Comparison of ENCODE assay signal across 21 mouse cellular contexts in genomic region chr1:170428141-170428540, GRCm38 (mm10).
DNase-seq lines count a peak whose midpoint lies in the region; ATAC-seq and TF ChIP-seq lines count a peak whose summit lies in the region.
"Had no signal": no experiment of that assay in that cellular context is flagged by ENCODE, and none has a peak within 500 bp of the region (broad histone marks: within the 10 kb centered on the region; RNA-seq: fewer than 3 reads in every experiment).

No protein-coding gene starts in this region.

- no peaks in the 10 kb centered on the region for H3K9me3 ChIP-seq in kidney, embryonic 16.5 days (ENCODE audit: low read length)
- H3K9me3 ChIP-seq in liver, embryonic 11.5 days (ENCODE audit: control insufficient read depth, low read length) = no peaks in the 10 kb centered on the region
- no peaks in the 10 kb centered on the region for H3K9me3 ChIP-seq in liver, postnatal 0 days (ENCODE audit: low read length)
- no peaks in the 10 kb centered on the region for H3K9me3 ChIP-seq in liver, embryonic 12.5 days (replicated peaks)
- H3K9me3 ChIP-seq: G1E had no signal

- H3K27me3 ChIP-seq in kidney, adult 2 months (replicated peaks; ENCODE audit: control insufficient read depth, insufficient read depth, low read length) = no peaks in the 10 kb centered on the region
- no peaks in the 10 kb centered on the region for H3K27me3 ChIP-seq in kidney, embryonic 16.5 days (ENCODE audit: insufficient read depth, low read length)
- H3K27me3 ChIP-seq in liver, adult 2 months (ENCODE audit: control insufficient read depth, insufficient read depth, low read length) = no peaks in the 10 kb centered on the region
- no peaks in the 10 kb centered on the region for H3K27me3 ChIP-seq in liver, embryonic 11.5 days (replicated peaks; ENCODE audit: control insufficient read depth, insufficient read depth, low read length)
- no peaks in the 10 kb centered on the region for H3K27me3 ChIP-seq in liver, postnatal 0 days (ENCODE audit: insufficient read depth, low read length)
- no peaks in the 10 kb centered on the region for H3K27me3 ChIP-seq in liver, embryonic 12.5 days (replicated peaks)
- H3K27me3 ChIP-seq: Patski had no signal

- TF ChIP-seq CTCF in kidney, adult 2 months (conservative IDR thresholded peaks at IDR 0.05; ENCODE audit: insufficient read depth, insufficient read length, low read depth, low read length) = no peak
- TF ChIP-seq CTCF in liver, adult 2 months (IDR thresholded peaks at IDR 0.05; ENCODE audit: low read depth, low read length) = no peak
- TF ChIP-seq CTCF in liver, postnatal 0 days (IDR thresholded peaks at IDR 0.05; ENCODE audit: low read depth) = no peak

- H3K79me2 ChIP-seq in liver, adult 2 months (ENCODE audit: control insufficient read depth, insufficient read depth, low read length) = peaks cover 9% of the 10 kb centered on the region; the same call in 1 of the 2 replicates

- no peak for TF ChIP-seq POLR2A in kidney, adult 2 months (IDR thresholded peaks at IDR 0.05; ENCODE audit: low read depth, low read length)
- no peak for TF ChIP-seq POLR2A in liver, adult 2 months (IDR thresholded peaks at IDR 0.05; ENCODE audit: extremely low read depth, insufficient read depth, low read length)

- no peak overlapping the region for H3K4me3 ChIP-seq in kidney, adult 2 months (ENCODE audit: insufficient read depth, low read depth, low read length)
- H3K4me3 ChIP-seq in kidney, embryonic 16.5 days (ENCODE audit: low read length) = no peak overlapping the region
- no peak overlapping the region for H3K4me3 ChIP-seq in liver, adult 2 months (ENCODE audit: insufficient read depth, low read depth, low read length)
- no peak overlapping the region for H3K4me3 ChIP-seq in liver, embryonic 11.5 days (ENCODE audit: low read depth, low read length)
- no peak overlapping the region for H3K4me3 ChIP-seq in liver, postnatal 0 days (ENCODE audit: low read depth, low read length)
- H3K4me3 ChIP-seq in liver, embryonic 12.5 days = no peak overlapping the region

- TF ChIP-seq EP300 in liver, postnatal 0 days (IDR thresholded peaks at IDR 0.05; ENCODE audit: low read depth) = no peak

- WGBS in kidney, adult 2 months = 56% methylated on average over 2 of the region's 2 CpGs
- WGBS in kidney, embryonic 16.5 days = 63% methylated on average over 2 of the region's 2 CpGs
- WGBS in liver, adult 2 months = 18% methylated on average over 2 of the region's 2 CpGs
- WGBS in liver, embryonic 11.5 days = 86% methylated on average over 2 of the region's 2 CpGs
- WGBS in liver, postnatal 0 days (ENCODE audit: insufficient replicate concordance) = 70% methylated on average over 2 of the region's 2 CpGs
- WGBS in liver, embryonic 12.5 days (ENCODE audit: insufficient replicate concordance) = 67% methylated on average over 2 of the region's 2 CpGs

- no peak overlapping the region for H3K9ac ChIP-seq in kidney, embryonic 16.5 days (replicated peaks; ENCODE audit: low read length)
- no peak overlapping the region for H3K9ac ChIP-seq in liver, adult 2 months (ENCODE audit: low read depth, low read length)
- H3K9ac ChIP-seq in liver, embryonic 11.5 days (ENCODE audit: low read depth, low read length) = no peak overlapping the region
- H3K9ac ChIP-seq in liver, postnatal 0 days (replicated peaks) = no peak overlapping the region
- H3K9ac ChIP-seq in liver, embryonic 12.5 days = no peak overlapping the region

- DNase-seq in heart, adult 11 months = peak; percentile 2
- DNase-seq in heart, adult 9 months (ENCODE audit: low spot score in 2 of 2) = no peak
- DNase-seq in kidney, adult 2 months = peak; percentile 37
- peak; percentile 92 for DNase-seq in liver, adult 2 months (ENCODE audit: extremely low read depth, low read depth, low spot score)
- no peak for DNase-seq in liver, embryonic 11.5 days (ENCODE audit: low spot score)
- no peak for DNase-seq in liver, postnatal 0 days
- DNase-seq: adrenal gland, adult 2 months; adrenal gland, adult 8-10 months; adrenal gland, postnatal 10 days; adrenal gland, postnatal 14 days; adrenal gland, postnatal 25 days; adrenal gland, postnatal 36 days; B cell, adult 2 months; cerebellum, adult 11 months; cerebellum, adult 11-12 months had no signal

- ATAC-seq in kidney, embryonic 16.5 days (ENCODE audit: low FRiP score, low TSS enrichment) = no peak
- no peak for ATAC-seq in liver, embryonic 11.5 days (replicated peaks; ENCODE audit: low FRiP score)
- 0 out of 2 replicates have a peak, but pooled peaks have one; percentile 29 for ATAC-seq in liver, postnatal 0 days
- ATAC-seq in liver, embryonic 12.5 days = no peak
- ATAC-seq: activated CD4-positive, CD25-positive, alpha-beta regulatory T cell, adult 4 months; CD4-positive, CD25-positive, alpha-beta regulatory T cell, adult 4 months; Patski had no signal

- H3K27ac ChIP-seq in kidney, adult 2 months (ENCODE audit: insufficient read depth, low read depth, low read length) = no peak overlapping the region
- no peak overlapping the region for H3K27ac ChIP-seq in kidney, embryonic 16.5 days (ENCODE audit: low read length)
- H3K27ac ChIP-seq in liver, adult 2 months (replicated peaks; ENCODE audit: insufficient read depth, low read depth, low read length) = no peak overlapping the region
- H3K27ac ChIP-seq in liver, embryonic 11.5 days (ENCODE audit: low read depth, low read length) = no peak overlapping the region
- H3K27ac ChIP-seq in liver, postnatal 0 days (ENCODE audit: low read depth) = no peak overlapping the region
- no peak overlapping the region for H3K27ac ChIP-seq in liver, embryonic 12.5 days

- peaks cover 39% of the 10 kb centered on the region for H3K4me1 ChIP-seq in kidney, adult 2 months (ENCODE audit: control insufficient read depth, insufficient read depth, low read length)
- peaks cover 36% of the 10 kb centered on the region for H3K4me1 ChIP-seq in kidney, embryonic 16.5 days (ENCODE audit: insufficient read depth, low read length)
- peaks cover 5% of the 10 kb centered on the region; the same call in 1 of the 2 replicates for H3K4me1 ChIP-seq in liver, adult 2 months (ENCODE audit: control insufficient read depth, insufficient read depth, low read length)
- no peaks in the 10 kb centered on the region for H3K4me1 ChIP-seq in liver, embryonic 11.5 days (replicated peaks; ENCODE audit: control insufficient read depth, insufficient read depth, low read length)
- peaks cover 8% of the 10 kb centered on the region for H3K4me1 ChIP-seq in liver, postnatal 0 days (ENCODE audit: insufficient read depth)
- no peaks in the 10 kb centered on the region for H3K4me1 ChIP-seq in liver, embryonic 12.5 days

- no peak overlapping the region for H3K4me2 ChIP-seq in kidney, embryonic 16.5 days (replicated peaks; ENCODE audit: low read depth, low read length)
- H3K4me2 ChIP-seq in liver, embryonic 11.5 days = no peak overlapping the region
- H3K4me2 ChIP-seq in liver, postnatal 0 days (ENCODE audit: low read depth, low read length) = no peak overlapping the region
- no peak overlapping the region for H3K4me2 ChIP-seq in liver, embryonic 12.5 days

- H3K36me3 ChIP-seq in kidney, adult 2 months (ENCODE audit: control insufficient read depth, insufficient read depth, low read length) = no peaks in the 10 kb centered on the region
- no peaks in the 10 kb centered on the region for H3K36me3 ChIP-seq in kidney, embryonic 16.5 days (ENCODE audit: insufficient read depth, low read length)
- no peaks in the 10 kb centered on the region for H3K36me3 ChIP-seq in liver, adult 2 months (ENCODE audit: control insufficient read depth, insufficient read depth, low read length)
- H3K36me3 ChIP-seq in liver, embryonic 11.5 days (ENCODE audit: control insufficient read depth, insufficient read depth, low read length) = no peaks in the 10 kb centered on the region
- H3K36me3 ChIP-seq in liver, postnatal 0 days (replicated peaks; ENCODE audit: insufficient read depth, low read length) = no peaks in the 10 kb centered on the region
- no peaks in the 10 kb centered on the region for H3K36me3 ChIP-seq in liver, embryonic 12.5 days
- H3K36me3 ChIP-seq: G1E had no signal

Comparison
In these comparisons a context has a peak if more than half of its experiments do, and no peak if none do; other contexts are left out.
1. DNase-seq: peak in heart, adult 11 months (single experiment), kidney, adult 2 months (single experiment) and liver, adult 2 months (single experiment); none in heart, adult 9 months (0 of 2), liver, embryonic 11.5 days (single experiment) and liver, postnatal 0 days (single experiment).